ENCODE assay signal across 8 mouse cellular contexts in genomic region chr1:51747494-51747893, GRCm38 (mm10).
DNase-seq lines count a peak whose midpoint lies in the region; ATAC-seq and TF ChIP-seq lines count a peak whose summit lies in the region.

No protein-coding gene starts in this region.

- peaks cover 2% of the 10 kb centered on the region for H3K4me1 ChIP-seq in testis, adult 2 months (ENCODE audit: control insufficient read depth, insufficient read depth, low read length)
- no peaks in the 10 kb centered on the region; a peak in 1 of 4 replicates for H3K4me1 ChIP-seq in liver, embryonic 14.5 days (replicated peaks; ENCODE audit: control insufficient read depth in 2 of 2, insufficient read depth in 2 of 2, low read length in 1 of 2)
- no peaks in the 10 kb centered on the region for H3K4me1 ChIP-seq in stomach, embryonic 15.5 days

- no peak for TF ChIP-seq POLR2A in testis, adult 2 months (IDR thresholded peaks at IDR 0.05; ENCODE audit: control insufficient read depth, low read depth, low read length)

- H3K36me3 ChIP-seq in testis, adult 2 months (ENCODE audit: control insufficient read depth, insufficient read depth, low read length): no peaks in the 10 kb centered on the region
- H3K36me3 ChIP-seq in liver, embryonic 14.5 days (replicated peaks; ENCODE audit: control insufficient read depth, insufficient read depth, low read depth): no peaks in the 10 kb centered on the region
- H3K36me3 ChIP-seq in stomach, embryonic 15.5 days: no peaks in the 10 kb centered on the region

- DNase-seq in testis, postnatal 10 days (ENCODE audit: low spot score): no peak
- peak; percentile 7 for DNase-seq in c-Kit-positive CD71-positive TER-119-negative erythroid progenitor cells, embryonic 14.5 days (ENCODE audit: low read depth)
- peak; percentile 49 to 60 for DNase-seq in heart, adult 9 months (ENCODE audit: low spot score in 2 of 2)
- DNase-seq in liver, embryonic 14.5 days (ENCODE audit: low read depth in 3 of 3, low spot score in 3 of 3): peak in 2 of 3 experiments; percentile 2 to 3
- no peak for DNase-seq in thymus, postnatal 4 days
- no peak for DNase-seq in cerebellum, adult 11-12 months

- no peaks in the 10 kb centered on the region for H3K9me3 ChIP-seq in liver, embryonic 14.5 days (ENCODE audit: control insufficient read depth, low read length)
- no peaks in the 10 kb centered on the region for H3K9me3 ChIP-seq in stomach, embryonic 15.5 days

- TF ChIP-seq EP300 in liver, embryonic 14.5 days (IDR thresholded peaks at IDR 0.05; ENCODE audit: low read depth): no peak

- no peak for ATAC-seq in liver, embryonic 14.5 days (ENCODE audit: insufficient read depth)
- ATAC-seq in stomach, embryonic 15.5 days (ENCODE audit: insufficient read depth, low FRiP score, low read depth): no peak

- no peak overlapping the region for H3K4me3 ChIP-seq in testis, adult 2 months (ENCODE audit: control insufficient read depth, low read depth, low read length)
- no peak overlapping the region for H3K4me3 ChIP-seq in liver, embryonic 14.5 days (ENCODE audit: insufficient read depth in 1 of 2, low read depth in 2 of 2, low read length in 2 of 2)
- H3K4me3 ChIP-seq in stomach, embryonic 15.5 days (replicated peaks): no peak overlapping the region

- no peak for TF ChIP-seq CTCF in testis, adult 2 months (IDR thresholded peaks at IDR 0.05; ENCODE audit: control insufficient read depth, insufficient read depth, insufficient replicate concordance, low read depth, low read length)
- no peak for TF ChIP-seq CTCF in liver, embryonic 14.5 days (IDR thresholded peaks at IDR 0.05; ENCODE audit: low read depth)

- H3K4me2 ChIP-seq in liver, embryonic 14.5 days (ENCODE audit: low read depth): no peak overlapping the region
- H3K4me2 ChIP-seq in stomach, embryonic 15.5 days: no peak overlapping the region

- no peaks in the 10 kb centered on the region for H3K27me3 ChIP-seq in testis, adult 2 months (ENCODE audit: control insufficient read depth, insufficient read depth, low read length)
- no peaks in the 10 kb centered on the region for H3K27me3 ChIP-seq in liver, embryonic 14.5 days (ENCODE audit: control insufficient read depth, insufficient read depth, low read length)
- H3K27me3 ChIP-seq in stomach, embryonic 15.5 days (replicated peaks): no peaks in the 10 kb centered on the region

- 22% methylated on average over 12 of the region's 12 CpGs for WGBS in liver, embryonic 14.5 days (ENCODE audit: insufficient replicate concordance)
- WGBS in stomach, embryonic 15.5 days: 14% methylated on average over 12 of the region's 12 CpGs

- no peak overlapping the region for H3K9ac ChIP-seq in liver, embryonic 14.5 days (replicated peaks)
- no peak overlapping the region for H3K9ac ChIP-seq in stomach, embryonic 15.5 days

- peak overlapping the region; percentile 14; the same call in 1 of the 2 replicates for H3K27ac ChIP-seq in testis, adult 2 months (ENCODE audit: control insufficient read depth, insufficient read depth, low read depth, low read length)
- no peak overlapping the region for H3K27ac ChIP-seq in liver, embryonic 14.5 days
- H3K27ac ChIP-seq in stomach, embryonic 15.5 days: 0 out of 2 replicates have a peak overlapping the region, but pooled peaks have one; percentile 4

Comparison
In these comparisons a context has a peak if more than half of its experiments do, and no peak if none do; other contexts are left out.
1. DNase-seq: peak in c-Kit-positive CD71-positive TER-119-negative erythroid progenitor cells, embryonic 14.5 days (single experiment), heart, adult 9 months (2 of 2) and liver, embryonic 14.5 days (2 of 3); none in testis, postnatal 10 days (single experiment), thymus, postnatal 4 days (single experiment) and cerebellum, adult 11-12 months (single experiment).